Mouse (Mus musculus) bone marrow macrophage, adult 2 months (primary cell): ENCODE measurements at regions not wholly inside any gene's neighbourhood (a gene's known extent, or its start where the extent isn't known, plus 50 kb on each side); places are given as distances from the start of the nearest gene placed in this dataset.

Experiments used
- H3K27ac ChIP-seq: 2 replicates; pipeline ENCODE4 v1.5.1; 2012; ENCODE audit warnings: low read depth, low read length; ENCODE audit not compliant: insufficient read depth
- H3K4me1 ChIP-seq: 2 replicates; pipeline ENCODE4 v1.6.1; 2012; ENCODE audit warnings: low read length; ENCODE audit not compliant: control insufficient read depth, insufficient read depth
- H3K4me3 ChIP-seq: 2 replicates; pipeline ENCODE4 v1.5.1; 2012; ENCODE audit warnings: mild to moderate bottlenecking, low read length, moderate library complexity; ENCODE audit not compliant: insufficient read depth
- CTCF ChIP-seq: IDR thresholded peaks from 2 replicates; pipeline ENCODE4 v1.5.1; 2012; ENCODE audit warnings: low read depth, mild to moderate bottlenecking, low read length, moderate library complexity
- POLR2A ChIP-seq: IDR thresholded peaks from 2 replicates; pipeline ENCODE4 v1.6.1; 2012; ENCODE audit warnings: mild to moderate bottlenecking, low read depth, low read length, borderline replicate concordance

- no peak overlapping the region for H3K27ac ChIP-seq
These were observed 446.3 kb upstream of the Klf4 start for GRCm38 (mm10) chr4:55978539-55978938.

GRCm38 (mm10) chr4:55976265-55976664, 444.0 kb upstream of the Klf4 start:
- Histone ChIP-seq H3K4me3 (no peak overlapping the region), H3K4me1 (no peaks in the 10 kb centered on the region), H3K27ac (no peak overlapping the region)
- TF ChIP-seq POLR2A, result no peak
- TF ChIP-seq CTCF, result no peak

More at GRCm38 (mm10) chr4:55978539-55978938, 446.3 kb upstream of the Klf4 start:
- TF ChIP-seq CTCF (no peak), POLR2A (no peak)
- Histone ChIP-seq H3K4me3 (no peak overlapping the region), H3K4me1 (no peaks in the 10 kb centered on the region)

GRCm38 (mm10) chr4:55973706-55974105, 441.4 kb upstream of the Klf4 start:
- H3K4me3 ChIP-seq, result no peak overlapping the region
- TF ChIP-seq CTCF (no peak), POLR2A (no peak)
- H3K27ac ChIP-seq, result no peak overlapping the region
- no peaks in the 10 kb centered on the region for H3K4me1 ChIP-seq

- no peak overlapping the region for H3K27ac ChIP-seq
- TF ChIP-seq POLR2A (no peak), CTCF (no peak)
- H3K4me1 ChIP-seq, result no peaks in the 10 kb centered on the region
- no peak overlapping the region for H3K4me3 ChIP-seq
These were observed 440.1 kb upstream of the Klf4 start for GRCm38 (mm10) chr4:55972235-55972819.

- H3K4me1 ChIP-seq, result peaks cover 45% of the 10 kb centered on the region
- peak overlapping the region; percentile 27 for H3K27ac ChIP-seq
- TF ChIP-seq CTCF, result no peak
- no peak for TF ChIP-seq POLR2A
These were observed 427.8 kb upstream of the Klf4 start for GRCm38 (mm10) chr4:55960063-55960462.

GRCm38 (mm10) chr4:55953701-55954100, 421.4 kb upstream of the Klf4 start:
- Histone ChIP-seq H3K27ac (no peak overlapping the region), H3K4me1 (peaks cover 13% of the 10 kb centered on the region), H3K4me3 (no peak overlapping the region)
- no peak for TF ChIP-seq POLR2A
- TF ChIP-seq CTCF, result no peak

More at GRCm38 (mm10) chr4:55960063-55960462, 427.8 kb upstream of the Klf4 start:
- H3K4me3 ChIP-seq, result no peak overlapping the region

GRCm38 (mm10) chr4:55952220-55952619, 420.0 kb upstream of the Klf4 start:
- Histone ChIP-seq H3K4me3 (no peak overlapping the region), H3K4me1 (peaks cover 10% of the 10 kb centered on the region), H3K27ac (no peak overlapping the region)
- TF ChIP-seq POLR2A (no peak), CTCF (no peak)

- TF ChIP-seq POLR2A, result no peak
- no peak for TF ChIP-seq CTCF
- Histone ChIP-seq H3K27ac (no peak overlapping the region), H3K4me1 (peaks cover 4% of the 10 kb centered on the region), H3K4me3 (no peak overlapping the region)
These were observed 409.2 kb upstream of the Klf4 start for GRCm38 (mm10) chr4:55941423-55941822.

- peaks cover 4% of the 10 kb centered on the region for H3K4me1 ChIP-seq
- TF ChIP-seq CTCF (no peak), POLR2A (no peak)
- H3K4me3 ChIP-seq, result no peak overlapping the region
- H3K27ac ChIP-seq, result no peak overlapping the region
These were observed 406.1 kb upstream of the Klf4 start for GRCm38 (mm10) chr4:55938383-55938782.

GRCm38 (mm10) chr4:55937833-55938232, 405.6 kb upstream of the Klf4 start:
- no peak overlapping the region for H3K27ac ChIP-seq
- H3K4me1 ChIP-seq, result peaks cover 4% of the 10 kb centered on the region
- TF ChIP-seq POLR2A, result no peak
- no peak for TF ChIP-seq CTCF
- no peak overlapping the region for H3K4me3 ChIP-seq
